Mouse (Mus musculus) 3134 (cell line): ENCODE results near the gene Stx12.
"Not testable (repeated sequence)": the region's sequence is repeated elsewhere in the genome, so short reads cannot be mapped to it uniquely, and the experiment has no call there.

Experiments
- DNase-seq: peaks from one replicate; pipeline ENCODE4 v3.0.0-alpha.2; 2011; ENCODE audit warnings: low spot score; ENCODE audit not compliant: insufficient read length; ENCODE audit errors: extremely low read depth

Stx12 gene

GRCm38 (mm10) chr4:132884064-132884843 is at the start of gene Stx12:
Gene Stx12, minus strand, starts transcription at chr4:132884509.
- peak; percentile 96 for DNase-seq

- DNase-seq: no peak
Measured at GRCm38 (mm10) chr4:132932752-132933404, 48.6 kb upstream of the Stx12 start.

- DNase-seq: no peak
Measured at GRCm38 (mm10) chr4:132930784-132931183, 46.5 kb upstream of the Stx12 start.

- not testable (repeated sequence) for DNase-seq
Measured at GRCm38 (mm10) chr4:132926520-132926919, 42.2 kb upstream of the Stx12 start.

- DNase-seq: peak; percentile 100
Measured at GRCm38 (mm10) chr4:132922558-132923008, 38.3 kb upstream of the Stx12 start, which contains the start of gene Fam76a. Gene Fam76a, minus strand, starts transcription at chr4:132922558.

- no peak for DNase-seq
Measured at GRCm38 (mm10) chr4:132922061-132922530, 37.8 kb upstream of the Stx12 start.

GRCm38 (mm10) chr4:132921488-132921887 is 37.2 kb upstream of the Stx12 start:
- DNase-seq: no peak

GRCm38 (mm10) chr4:132920171-132920570 is 35.9 kb upstream of the Stx12 start:
- DNase-seq: no peak

GRCm38 (mm10) chr4:132918493-132918892 is 34.2 kb upstream of the Stx12 start:
- not testable (repeated sequence) for DNase-seq

- DNase-seq: no peak
Measured at GRCm38 (mm10) chr4:132912156-132912555, 27.8 kb upstream of the Stx12 start.

GRCm38 (mm10) chr4:132905843-132906360 is 21.6 kb upstream of the Stx12 start:
- no peak for DNase-seq

- DNase-seq: no peak
Measured at GRCm38 (mm10) chr4:132904765-132905309, 20.5 kb upstream of the Stx12 start.

- DNase-seq: no peak
Measured at GRCm38 (mm10) chr4:132904071-132904470, 19.8 kb upstream of the Stx12 start.

GRCm38 (mm10) chr4:132898197-132898596 is 13.9 kb upstream of the Stx12 start:
- DNase-seq: no peak

GRCm38 (mm10) chr4:132894402-132894801 is 10.1 kb upstream of the Stx12 start:
- no peak for DNase-seq

GRCm38 (mm10) chr4:132884844-132885374 is 600 bp upstream of the Stx12 start:
- DNase-seq: no peak

- peak; percentile 4 for DNase-seq
Measured at GRCm38 (mm10) chr4:132883561-132884063, 697 bp downstream of the Stx12 start.

- no peak for DNase-seq
Measured at GRCm38 (mm10) chr4:132874363-132875097, 9.8 kb downstream of the Stx12 start.

GRCm38 (mm10) chr4:132873481-132874362 is 10.6 kb downstream of the Stx12 start:
- DNase-seq: no peak
